Mouse (Mus musculus) liver, postnatal 0 days (tissue): ENCODE measurements around the gene Krt28.

Experiments used
- CTCF ChIP-seq: sonication (generic); IDR thresholded peaks from 2 replicates; pipeline ENCODE4 v1.5.1; 2016; ENCODE audit warnings: antibody characterized with exemption, low read depth
- EP300 ChIP-seq: IDR thresholded peaks from 2 replicates; pipeline ENCODE4 v1.6.1; 2016; ENCODE audit warnings: antibody characterized with exemption, low read depth, mild to moderate bottlenecking

GRCm38 (mm10) chr11:99333426-99333825, 41.3 kb downstream of the Krt28 start:
- TF ChIP-seq CTCF (no peak), EP300 (no peak)
